Mouse (Mus musculus) E14TG2a.4 (cell line): Measurements from ENCODE around the gene Tfrc.

Experiments used
- CTCF ChIP-seq: conservative IDR thresholded peaks from 2 replicates; pipeline ENCODE4 v1.5.1; 2014; ENCODE audit warnings: low read length
- NANOG ChIP-seq: IDR thresholded peaks from 2 replicates; pipeline ENCODE4 v1.6.1; 2014; ENCODE audit warnings: borderline replicate concordance, low read length, mixed read lengths
- POU5F1 ChIP-seq: IDR thresholded peaks from 2 replicates; pipeline ENCODE4 v1.6.1; 2014; ENCODE audit warnings: low read length, borderline replicate concordance

- no peak for TF ChIP-seq CTCF
- TF ChIP-seq NANOG, result no peak
- no peak for TF ChIP-seq POU5F1
Measured at GRCm38 (mm10) chr16:32595142-32595855, 13.4 kb upstream of the Tfrc start.
